Mouse (Mus musculus) naive thymus-derived CD4-positive, alpha-beta T cell, adult 2 months (primary cell): ENCODE results near the gene Tnfsf14.

Source experiments
- DNase-seq: peaks from one replicate; pipeline ENCODE4 v3.0.0-alpha.2; 2011; ENCODE audit warnings: low read depth

Gene Tnfsf14

GRCm38 (mm10) chr17:57201841-57202724, 8.1 kb upstream of the Tnfsf14 start:
- DNase-seq, result no peak

- no peak for DNase-seq
These were observed 4.3 kb upstream of the Tnfsf14 start for GRCm38 (mm10) chr17:57198252-57198651.

GRCm38 (mm10) chr17:57195326-57196010, 1.5 kb upstream of the Tnfsf14 start:
- no peak for DNase-seq

- DNase-seq, result no peak
These were observed 794 bp upstream of the Tnfsf14 start for GRCm38 (mm10) chr17:57194771-57195170.

GRCm38 (mm10) chr17:57188510-57189192, 5.3 kb downstream of the Tnfsf14 start:
- peak; percentile 35 for DNase-seq

- DNase-seq, result no peak
These were observed 8.3 kb downstream of the Tnfsf14 start for GRCm38 (mm10) chr17:57185641-57186040.

GRCm38 (mm10) chr17:57182871-57183270, 11.1 kb downstream of the Tnfsf14 start:
- DNase-seq, result no peak

- peak; percentile 75 for DNase-seq
These were observed 13.6 kb downstream of the Tnfsf14 start for GRCm38 (mm10) chr17:57180363-57180762.

GRCm38 (mm10) chr17:57173351-57173750, 20.6 kb downstream of the Tnfsf14 start:
- no peak for DNase-seq

GRCm38 (mm10) chr17:57172378-57172777, 21.6 kb downstream of the Tnfsf14 start:
- no peak for DNase-seq

- no peak for DNase-seq
These were observed 23.2 kb downstream of the Tnfsf14 start for GRCm38 (mm10) chr17:57170616-57171260.

- peak; percentile 87 for DNase-seq
These were observed 26.9 kb downstream of the Tnfsf14 start for GRCm38 (mm10) chr17:57166800-57167791.

- DNase-seq, result no peak
These were observed 40.2 kb downstream of the Tnfsf14 start for GRCm38 (mm10) chr17:57153787-57154186.

- no peak for DNase-seq
These were observed 41.0 kb downstream of the Tnfsf14 start for GRCm38 (mm10) chr17:57153006-57153405.

GRCm38 (mm10) chr17:57148994-57149803, 44.8 kb downstream of the Tnfsf14 start, which contains the start of gene Cd70:
Cd70 (minus strand) TSS chr17:57149777.
- no peak for DNase-seq

GRCm38 (mm10) chr17:57148343-57148742, 45.6 kb downstream of the Tnfsf14 start:
- DNase-seq, result no peak

GRCm38 (mm10) chr17:57145115-57145514, 48.9 kb downstream of the Tnfsf14 start:
- no peak for DNase-seq

- DNase-seq, result no peak
These were observed 50.3 kb downstream of the Tnfsf14 start for GRCm38 (mm10) chr17:57143704-57144103.

- DNase-seq, result no peak
These were observed 54.3 kb downstream of the Tnfsf14 start for GRCm38 (mm10) chr17:57139708-57140107.
